Mouse (Mus musculus) T-cell, adult 66 days (primary cell): Measurements from ENCODE around the gene Hddc2. TPM values are rescaled to one million over a fixed set of nuclear protein-coding genes. Genes with fewer than 3 reads are reported as not detected.

Experiments used
- total RNA-seq, 2 experiments: library from RNA; stranded (reverse); gene quantifications; 3 replicates in 1 of 2; 4 replicates in 1 of 2; pipeline ENCODE4 v1.2.4; 2023

The Hddc2 gene
- total RNA-seq = 10 to 100 TPM; 20.9 to 34.2 TPM

GRCm38 (mm10) chr10:31312865-31313848 lies at the start of gene Hddc2:
Hddc2 (plus strand) TSS chr10:31313383.

Other genes with a start within 250 kb of the Hddc2 start
- not detected for gene Tpd52l1, start 132.6 kb downstream of the Hddc2 start, total RNA-seq